Mouse (Mus musculus): Measurements from ENCODE around the gene Slc1a3.

- no peak for TF ChIP-seq CTCF (IDR thresholded peaks at IDR 0.05; ENCODE audit: control insufficient read depth, insufficient read depth, low read length)
- TF ChIP-seq POLR2A (IDR thresholded peaks at IDR 0.05; ENCODE audit: borderline replicate concordance, control insufficient read depth, low read depth, low read length): no peak
Observed at GRCm38 (mm10) chr15:8639856-8640255, 70.7 kb downstream of the Slc1a3 start.

All from bone marrow, adult 2 months (tissue).